Mouse (Mus musculus): ENCODE results near the gene Fam135a.

GRCm38 (mm10) chr1:24097541-24097940, 2.6 kb downstream of the Fam135a start:
- TF ChIP-seq USF1 (IDR thresholded peaks at IDR 0.05; ENCODE audit: low read depth), result no peak
- TF ChIP-seq MAX (IDR thresholded peaks at IDR 0.05), result no peak
- TF ChIP-seq CTCF (IDR thresholded peaks at IDR 0.05; ENCODE audit: control insufficient read depth, insufficient read depth, insufficient read length), result no peak
- TF ChIP-seq MYOD1 (IDR thresholded peaks at IDR 0.05; ENCODE audit: control insufficient read depth, insufficient read length, low read depth), result no peak
